Mouse (Mus musculus) left cerebral cortex, adult 18-20 months (tissue): ENCODE data around the gene Magi1. TPM values are rescaled to one million over a fixed set of nuclear protein-coding genes. Genes with fewer than 3 reads are reported as not detected.
A peak's percentile ranks its signal among the peaks of the same experiment; 100 is the strongest.

ENCODE experiments used
- DNase-seq, 2 experiments: peaks; one replicate each; pipeline ENCODE4 v3.0.0; 2021 to 2022; ENCODE audit warnings: low spot score in 2 of 2, mixed read lengths in 1 of 2
- total RNA-seq, 2 experiments: library from RNA; stranded (reverse); gene quantifications; 2 replicates each; pipeline ENCODE4 v1.2.3; 2021

Gene Magi1
- total RNA-seq, 2 experiments from 2014 or later, result 71.0 to 87.5 TPM

DNA sequence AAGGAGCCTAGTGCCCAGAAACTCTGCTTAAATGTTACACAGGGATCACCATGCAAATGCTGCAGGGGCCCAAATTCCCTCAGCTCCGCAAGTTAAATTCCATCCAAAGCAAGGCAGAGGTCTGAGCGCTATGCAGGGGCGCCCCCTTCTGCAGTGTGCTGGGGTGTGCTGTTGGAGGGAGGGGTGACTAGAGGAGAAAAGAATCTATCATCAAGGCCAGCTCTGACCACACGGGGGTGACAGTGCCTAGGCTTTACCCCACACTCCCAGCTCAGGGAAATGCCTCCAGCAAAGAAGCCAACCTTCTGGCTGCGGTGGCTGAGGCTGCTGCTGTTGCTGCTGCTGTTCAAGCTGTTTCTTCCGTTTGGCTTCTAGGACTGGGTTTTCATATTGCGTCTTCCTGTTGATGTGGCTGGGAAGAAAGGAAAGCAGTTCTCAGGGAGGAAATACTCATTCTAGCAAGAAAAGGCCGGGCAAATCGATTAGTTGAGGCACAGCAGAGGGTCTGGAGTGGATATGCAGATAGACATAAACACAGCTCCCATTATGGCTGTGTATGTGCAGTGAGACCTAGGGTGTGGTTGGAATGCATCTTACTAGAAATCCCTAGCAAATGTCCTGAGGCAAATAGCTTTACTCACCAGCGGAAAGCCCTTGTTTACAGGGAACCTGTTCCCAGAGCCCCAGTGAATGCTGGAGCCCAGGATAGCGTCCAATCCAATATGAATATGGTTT lies 526.2 kb downstream of the Magi1 start:
- peak; percentile 86 to 88 for DNase-seq

- DNase-seq, result no peak
Observed at GRCm38 (mm10) chr6:93743145-93743544, 540.6 kb downstream of the Magi1 start.

- DNase-seq, result no peak
Observed at GRCm38 (mm10) chr6:93739786-93740185, 543.9 kb downstream of the Magi1 start.

DNA sequence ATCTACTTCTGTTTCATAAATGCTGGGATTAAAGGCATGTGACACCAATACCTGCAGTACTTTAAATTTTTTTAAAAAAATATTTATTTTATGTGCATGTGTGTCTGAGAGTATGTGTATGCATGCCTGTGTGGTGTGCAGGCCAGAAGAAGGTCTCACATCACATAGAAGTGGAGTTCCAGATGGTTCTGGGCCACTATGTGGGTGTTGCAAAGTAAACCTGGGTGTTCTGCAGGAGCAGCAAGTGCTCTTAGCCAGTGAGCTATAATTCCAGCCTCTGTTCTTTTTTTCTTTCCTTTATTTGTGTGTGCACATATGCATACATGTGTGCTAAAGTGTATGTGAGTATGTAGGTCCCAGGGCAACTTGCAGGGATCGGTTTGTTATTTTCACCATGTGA lies 546.6 kb downstream of the Magi1 start:
- peak in 1 of 2 experiments; percentile 48 for DNase-seq

GRCm38 (mm10) chr6:93736071-93736470 lies 547.6 kb downstream of the Magi1 start:
- no peak for DNase-seq

DNA sequence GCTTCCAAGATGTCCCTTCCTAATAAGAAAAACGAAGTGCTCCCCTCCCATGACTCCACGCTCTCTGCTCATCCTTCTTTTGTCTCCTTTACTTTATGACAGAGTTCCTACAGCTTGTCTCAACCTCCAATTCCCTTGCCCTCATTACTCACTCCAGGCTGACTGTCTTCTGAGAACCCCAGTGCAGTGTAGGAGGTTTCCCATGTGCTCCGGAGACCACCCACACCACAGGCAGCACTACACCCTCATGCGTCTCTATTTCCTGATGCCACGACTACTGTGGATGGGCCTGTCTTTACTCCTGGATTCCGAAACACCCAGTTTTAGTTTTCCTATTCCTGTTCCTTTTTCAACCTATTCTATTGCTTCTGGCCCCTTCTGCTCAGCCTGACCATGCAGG lies 549.9 kb downstream of the Magi1 start:
- DNase-seq, result peak; percentile 44 to 59

- DNase-seq, result no peak
Observed at GRCm38 (mm10) chr6:93729702-93730101, 554.0 kb downstream of the Magi1 start.

- DNase-seq, result no peak
Observed at GRCm38 (mm10) chr6:93728791-93729190, 554.9 kb downstream of the Magi1 start.

DNA sequence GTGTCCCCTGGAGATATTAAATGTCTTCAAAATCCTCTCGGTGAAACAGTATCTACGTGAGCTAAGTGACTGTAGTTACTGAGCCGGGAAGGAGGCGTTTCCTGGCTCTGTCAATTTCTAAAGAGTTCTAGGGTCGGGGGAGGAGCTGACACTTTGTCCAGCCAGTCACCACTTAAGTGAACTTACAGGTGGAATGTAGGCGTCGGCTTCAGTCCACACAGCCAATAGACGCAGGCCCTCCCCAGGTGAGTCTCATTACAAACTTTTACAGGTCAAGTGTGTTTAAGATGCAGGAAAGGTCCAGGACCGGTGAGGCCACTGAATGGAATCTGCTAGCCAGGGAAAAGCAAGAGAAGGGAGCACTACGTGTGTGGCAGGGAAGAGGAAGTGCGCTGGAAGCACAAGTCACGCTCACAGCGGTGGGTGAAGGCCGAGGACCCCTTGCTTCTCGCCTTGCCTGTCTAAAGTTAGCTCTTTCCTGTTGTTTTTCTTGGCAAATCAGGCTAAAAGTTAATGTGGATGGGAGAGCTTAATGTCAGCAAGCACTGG lies 556.0 kb downstream of the Magi1 start:
- no peak for DNase-seq

DNA sequence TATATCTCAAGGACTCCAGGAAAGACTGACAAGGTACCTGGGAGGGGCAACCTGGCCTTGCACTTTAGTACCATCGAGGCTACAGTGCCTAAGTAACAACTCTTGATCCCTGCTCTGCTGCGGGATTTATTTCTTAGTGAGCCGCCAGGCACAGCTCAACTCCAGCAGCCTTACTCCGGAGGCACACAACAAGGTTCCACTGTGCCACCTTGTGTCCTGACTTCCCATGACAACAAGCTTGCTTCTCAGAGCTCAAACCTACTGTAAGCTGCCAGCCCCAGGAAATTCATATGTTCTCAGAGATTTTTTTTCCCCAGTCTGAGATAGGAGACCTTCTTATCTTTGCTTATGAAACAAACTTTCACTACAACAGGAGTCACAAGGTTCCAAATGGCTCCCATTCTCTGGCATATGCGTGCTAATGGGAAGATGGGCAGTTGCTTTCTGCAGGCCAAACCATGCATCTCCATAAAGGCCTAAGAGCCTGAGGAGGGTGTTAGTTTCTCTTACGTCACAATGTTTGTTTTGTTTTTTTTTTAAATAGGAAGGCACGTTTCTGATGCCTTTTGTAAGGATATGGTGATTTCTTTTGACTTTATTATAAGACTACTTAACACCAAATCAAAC lies 556.8 kb downstream of the Magi1 start:
- no peak for DNase-seq

DNA sequence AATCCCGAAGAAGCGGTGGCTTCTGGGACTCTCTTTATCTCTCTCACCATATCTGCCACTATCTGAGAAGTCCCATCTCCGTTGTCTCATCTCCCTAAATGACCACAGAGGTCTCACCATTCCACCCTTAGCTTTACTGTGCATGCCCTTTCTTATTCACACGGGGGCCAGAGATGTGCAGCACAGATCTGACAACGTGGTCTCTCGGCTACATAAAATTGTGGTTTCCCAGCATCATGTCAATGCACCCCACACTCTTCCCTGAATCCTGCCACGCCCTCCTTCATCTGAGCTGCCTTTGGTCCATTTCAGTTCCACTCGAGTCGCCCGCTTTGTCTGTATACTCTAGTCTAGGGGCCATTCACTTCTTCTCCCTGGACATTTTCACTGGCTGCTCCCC lies 557.6 kb downstream of the Magi1 start:
- DNase-seq, result no peak

- no peak for DNase-seq
Observed at GRCm38 (mm10) chr6:93724749-93725148, 559.0 kb downstream of the Magi1 start.

DNA sequence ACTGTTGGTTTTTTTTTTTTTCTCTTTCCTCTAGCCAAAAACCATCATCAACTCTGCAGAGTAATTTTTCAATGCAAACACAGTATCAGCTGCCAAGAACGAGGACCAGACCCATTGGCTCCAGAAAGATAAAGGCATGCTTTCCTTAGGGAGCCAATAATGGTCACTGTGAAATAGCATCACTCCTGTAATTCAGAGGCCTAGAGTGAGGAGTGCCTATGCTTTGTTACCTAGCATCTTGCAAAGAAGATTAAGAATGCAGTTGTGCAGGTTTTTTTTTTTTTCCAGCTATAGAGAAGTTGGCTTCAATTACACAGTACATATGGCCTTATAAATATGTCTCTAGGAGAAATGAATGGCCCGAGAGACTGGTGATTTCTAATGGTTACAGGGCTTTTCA lies 560.5 kb downstream of the Magi1 start:
- no peak for DNase-seq

DNA sequence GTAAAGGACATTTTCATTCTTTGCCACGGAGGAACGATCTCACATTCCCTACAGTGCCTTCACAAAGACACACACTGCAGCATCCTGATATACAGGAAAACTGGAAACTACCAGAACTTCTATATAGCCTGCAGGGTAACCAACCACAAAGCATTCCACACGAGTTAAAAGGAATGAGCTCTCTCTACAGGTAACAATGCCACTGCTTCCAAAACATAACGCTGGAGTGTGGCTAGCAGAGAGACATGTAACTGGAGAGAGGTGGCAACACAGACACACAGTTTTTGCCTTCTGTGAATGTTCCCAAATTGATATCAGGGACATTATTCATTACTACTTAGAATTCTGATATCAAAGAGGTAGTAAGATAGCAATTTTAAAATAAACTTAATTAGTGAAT lies 564.2 kb downstream of the Magi1 start:
- DNase-seq, result no peak

- DNase-seq, result no peak
Observed at GRCm38 (mm10) chr6:93718385-93718784, 565.3 kb downstream of the Magi1 start.

DNA sequence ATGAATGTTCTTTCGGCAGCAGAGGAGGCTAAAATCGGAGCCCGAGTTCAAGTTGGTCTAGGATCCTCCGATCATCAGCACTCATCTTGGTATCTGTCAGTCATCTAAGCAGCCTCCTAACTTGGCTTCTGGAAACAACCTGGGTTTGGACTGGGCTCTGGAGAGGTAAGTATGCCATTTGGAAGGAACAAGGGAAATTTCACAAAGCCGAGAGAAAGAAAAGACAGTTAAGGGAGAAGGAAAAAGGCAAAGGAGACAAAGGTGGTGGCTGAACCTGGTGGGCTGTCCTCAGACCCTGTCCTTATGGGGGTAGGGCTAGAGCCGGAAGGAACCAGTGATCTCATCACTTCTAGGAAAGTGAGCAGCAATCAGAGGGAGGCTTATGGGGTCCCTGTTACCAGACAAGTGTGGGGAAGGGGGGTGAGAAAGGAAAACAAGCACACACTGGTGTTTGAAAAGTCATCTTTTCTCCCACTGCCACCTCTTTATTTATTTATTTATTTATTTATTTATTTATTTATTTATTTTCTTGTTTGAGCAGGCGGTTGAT lies 565.8 kb downstream of the Magi1 start:
- DNase-seq, result no peak

DNA sequence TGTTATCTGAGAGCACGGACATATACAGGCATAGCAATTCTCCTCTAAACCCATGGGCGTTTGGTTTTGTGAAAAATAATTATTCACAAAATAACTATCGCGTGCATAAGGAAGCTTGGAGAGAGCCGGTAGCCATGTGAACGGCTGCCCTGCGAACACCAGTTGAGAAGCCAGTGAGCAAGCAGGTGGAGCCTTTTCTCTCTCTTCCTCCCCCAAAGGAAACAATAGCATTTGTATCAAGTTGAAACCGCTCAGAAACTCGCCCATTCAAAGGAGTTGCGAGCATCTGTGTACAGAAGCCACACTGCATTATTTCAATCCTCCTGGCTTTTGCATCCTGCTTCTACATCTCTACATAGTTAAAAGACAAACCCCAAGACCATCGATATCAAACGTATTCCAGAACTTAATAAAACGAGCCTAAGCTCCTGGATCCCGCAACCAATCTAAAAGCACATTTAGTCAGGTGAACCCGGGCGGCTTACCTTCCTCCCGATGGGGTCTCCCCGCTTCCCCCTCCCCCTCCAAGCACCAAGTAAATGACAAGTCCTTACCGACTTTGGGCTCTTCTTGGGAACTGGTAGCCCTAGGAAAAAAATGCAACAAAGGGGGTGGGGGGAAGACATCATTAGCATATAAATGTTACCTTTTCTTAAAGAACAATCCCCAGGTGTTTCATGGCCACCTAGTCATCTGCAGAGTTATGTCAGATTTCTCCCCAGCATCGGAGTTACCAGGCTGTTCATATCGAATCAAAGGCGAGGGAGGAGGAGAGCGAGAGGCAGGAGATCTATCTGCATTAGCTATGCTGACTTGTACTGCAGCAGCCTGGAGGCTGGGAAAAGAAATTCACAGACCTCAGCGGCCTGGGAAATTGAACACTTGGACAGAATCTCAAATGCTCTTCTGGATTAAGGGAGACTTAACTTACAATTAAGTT lies 566.8 kb downstream of the Magi1 start:
- DNase-seq, result no peak

GRCm38 (mm10) chr6:93715181-93716180 lies 568.2 kb downstream of the Magi1 start:
- no peak for DNase-seq

DNA sequence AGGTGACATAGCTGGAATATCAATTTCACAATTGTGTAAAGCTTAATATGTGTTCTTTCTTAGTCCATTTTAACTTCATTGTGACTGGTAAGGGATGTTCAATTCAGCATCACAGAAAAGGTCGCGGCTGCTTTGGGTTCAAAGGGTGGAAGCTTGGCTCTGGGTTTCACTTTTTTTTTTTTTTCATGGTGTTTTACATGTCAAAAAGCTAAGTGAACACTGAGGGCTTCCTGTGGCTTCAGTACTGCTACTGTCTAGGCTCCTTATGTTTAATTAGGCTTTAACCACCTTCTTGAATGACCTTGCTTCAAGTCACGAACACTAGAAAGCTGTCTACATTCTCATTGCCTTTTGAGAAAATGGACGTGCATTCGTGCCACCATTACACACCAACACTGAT lies 579.4 kb downstream of the Magi1 start:
- DNase-seq, result no peak

DNA sequence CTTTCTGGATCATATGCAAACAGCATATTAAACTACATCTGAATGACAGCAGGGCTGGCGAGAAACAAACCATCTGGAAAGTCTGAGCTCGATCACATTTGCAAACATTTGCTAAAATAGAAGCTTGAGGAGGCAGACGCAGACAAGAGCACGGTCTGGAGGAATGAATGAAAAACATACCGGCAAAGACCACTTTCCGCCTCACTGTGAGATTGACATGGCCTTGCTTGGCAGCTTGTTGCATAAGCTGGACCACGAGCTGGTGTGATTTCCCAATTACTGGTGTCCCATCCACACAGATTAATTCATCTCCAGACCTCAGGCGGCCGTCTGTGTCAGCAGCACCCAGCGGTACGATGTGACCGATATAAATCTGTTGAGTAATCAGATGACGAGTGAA lies 584.3 kb downstream of the Magi1 start:
- peak; percentile 20 to 51 for DNase-seq
